Mouse (Mus musculus) urinary bladder, adult 2 months (tissue): ENCODE results near the gene Tuba8. TPM values are rescaled to one million over a fixed set of nuclear protein-coding genes. Genes with fewer than 3 reads are reported as not detected.

Experiments used
- DNase-seq: peaks from one replicate; pipeline ENCODE4 v3.0.0; 2022; ENCODE audit warnings: low spot score
- polyA plus RNA-seq: library from polyadenylated mRNA; depleted of rRNA; stranded (reverse); fragments of >200 nt; gene quantifications from 2 replicates; pipeline ENCODE4 v1.2.3, GENCODE M21; 2012; rRNA removed

The Tuba8 gene
- 2.7 and 5.0 TPM in 2 replicates for polyA plus RNA-seq

DNA sequence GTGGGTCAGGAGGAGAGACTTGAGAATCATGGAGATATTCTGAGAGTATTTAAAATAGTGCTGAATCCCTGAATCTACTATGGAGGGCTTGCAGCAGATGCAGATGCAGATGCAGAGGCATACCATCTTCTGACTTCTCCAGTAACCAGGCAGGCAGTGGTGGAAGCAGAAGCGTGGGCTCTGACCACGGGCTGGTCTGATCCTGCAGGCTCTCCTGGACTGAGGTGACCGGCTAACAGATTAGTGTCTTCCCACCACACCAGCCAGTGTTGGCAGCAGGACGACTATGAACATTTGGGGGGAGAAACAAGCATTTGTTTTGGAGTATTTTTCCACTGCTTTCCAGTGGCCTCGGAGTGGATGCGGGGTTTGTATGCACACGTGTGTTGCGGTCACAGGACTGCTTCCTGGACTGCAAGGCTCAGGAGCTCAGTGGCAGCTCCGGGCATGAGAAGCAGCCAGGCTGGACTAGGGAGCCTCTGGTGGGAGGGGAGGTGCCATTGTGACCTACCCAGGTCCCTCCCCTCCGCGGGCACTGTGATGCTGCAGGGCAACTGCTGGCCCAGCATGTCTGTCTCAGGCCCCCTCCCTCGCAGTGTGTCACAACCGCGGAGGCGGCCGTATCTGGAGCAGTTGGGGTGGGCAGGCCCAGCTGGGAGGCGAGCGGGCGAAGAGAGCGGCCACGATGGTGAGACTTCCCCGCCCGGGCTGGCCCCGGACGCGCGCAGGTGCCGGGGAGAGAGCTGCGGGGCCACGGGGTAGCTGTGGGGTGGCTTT, at the start of gene Tuba8:
Gene Tuba8, plus strand, starts transcription at position 548 of the 777 bp plus-strand sequence.
- DNase-seq = peak; percentile 64

DNA sequence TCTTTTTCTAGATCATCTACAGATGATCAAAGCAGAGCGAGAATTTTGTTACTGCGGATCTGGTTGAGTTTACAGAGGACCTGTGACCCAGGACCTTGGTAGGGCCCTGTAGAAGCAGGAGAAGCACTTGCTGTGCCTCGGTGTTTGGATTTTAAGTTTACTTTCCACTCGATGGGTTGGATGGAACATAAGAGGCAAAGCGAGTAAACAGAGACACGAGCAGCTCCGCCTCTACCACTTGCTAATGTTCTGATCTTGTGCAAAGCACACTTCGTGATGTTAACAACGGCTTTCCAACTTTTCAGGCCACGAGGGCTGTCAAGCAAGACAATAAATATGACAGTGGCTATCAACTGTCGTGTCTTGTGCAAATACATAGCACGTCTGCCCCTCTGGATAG, 47.9 kb upstream of the Tuba8 start:
- no peak for DNase-seq

DNA sequence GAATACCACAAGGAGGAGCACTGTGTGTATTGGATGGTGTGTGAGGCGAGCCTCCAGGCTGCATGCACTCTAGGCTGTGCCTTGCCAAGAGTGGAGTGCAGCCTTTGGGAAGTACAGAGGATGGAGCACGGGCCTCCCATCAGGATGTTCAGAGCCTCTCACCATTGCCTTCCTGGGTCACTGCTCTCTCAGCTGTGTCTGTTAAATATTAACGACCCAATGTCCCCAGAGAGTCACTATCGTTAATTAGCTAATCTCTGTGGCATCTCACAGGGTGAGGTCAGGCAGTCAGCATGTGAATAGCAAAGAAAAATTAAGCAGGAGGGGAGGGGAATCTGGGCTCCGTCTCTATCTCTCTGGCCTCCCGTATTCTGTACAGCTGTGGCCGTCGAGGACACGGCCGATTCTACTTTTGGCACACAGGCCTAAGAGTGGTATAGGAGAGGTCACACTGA, 44.4 kb upstream of the Tuba8 start:
- DNase-seq = no peak

DNA sequence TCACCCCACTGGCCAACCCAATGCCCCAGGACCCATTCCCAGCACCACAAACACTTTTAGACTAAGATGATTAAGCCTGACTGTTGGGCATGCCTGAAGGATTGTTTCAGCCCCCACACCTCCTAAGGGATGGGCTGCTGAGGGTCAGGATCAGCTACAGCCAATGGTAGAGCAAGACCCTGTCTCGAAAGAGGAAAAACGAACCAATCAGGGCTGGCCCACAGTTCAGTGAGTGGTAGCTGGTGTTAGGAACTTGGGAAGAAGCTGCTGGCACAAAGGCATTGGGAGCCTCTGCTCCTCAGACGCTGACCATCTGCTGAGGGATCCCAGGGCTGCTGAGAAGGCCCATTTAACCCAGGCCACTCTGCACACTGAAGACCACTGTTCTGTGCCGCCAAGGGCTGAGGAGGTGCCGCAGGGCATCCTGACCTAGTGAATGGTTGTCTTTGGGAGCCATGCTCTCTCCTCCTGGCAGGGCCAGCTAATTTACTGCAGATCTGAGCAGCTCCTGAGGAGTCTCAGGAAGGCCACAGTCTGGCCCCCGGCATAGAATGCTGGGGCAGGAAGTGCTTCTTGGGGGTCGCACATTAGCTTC, 43.0 kb upstream of the Tuba8 start:
- DNase-seq = no peak

DNA sequence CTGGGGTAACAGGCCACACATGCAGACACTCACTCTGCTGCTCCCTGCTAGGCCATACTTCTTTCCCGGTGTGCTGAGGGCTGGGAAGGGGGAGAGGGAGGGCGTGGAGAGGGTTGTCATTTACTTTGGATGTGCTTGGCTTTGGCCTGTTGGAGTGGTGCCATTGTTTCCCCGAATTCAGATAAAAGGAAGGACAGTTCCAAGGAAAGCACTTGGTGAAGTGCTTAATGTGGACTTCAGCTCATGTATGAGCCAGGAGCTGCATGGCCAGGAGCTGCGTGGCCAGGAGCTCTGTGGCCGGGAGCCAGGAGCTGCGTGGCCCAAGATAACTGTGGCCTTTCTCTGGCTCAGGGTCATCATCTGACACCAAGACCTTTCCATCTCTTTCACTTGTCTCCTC, 39.4 kb upstream of the Tuba8 start:
- DNase-seq = no peak

DNA sequence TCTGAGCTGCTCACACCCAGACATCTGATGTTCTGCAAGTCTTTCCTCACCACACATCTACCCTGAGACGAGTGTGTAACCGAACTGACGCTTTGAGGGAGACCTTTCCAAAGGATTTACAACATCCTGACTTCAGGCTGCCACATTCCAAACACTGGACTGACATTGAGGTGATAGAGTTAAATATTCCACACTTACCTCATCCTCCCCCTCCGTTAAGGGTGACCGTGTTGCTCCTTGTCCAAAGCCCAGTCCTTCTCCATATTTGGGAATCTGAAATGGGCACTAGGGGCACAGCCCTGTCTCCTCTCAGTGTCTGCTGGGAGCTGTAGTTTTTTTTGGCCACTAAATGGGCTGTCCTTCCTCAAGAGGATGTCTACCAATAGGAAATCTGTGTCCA, 37.0 kb upstream of the Tuba8 start:
- no peak for DNase-seq

DNA sequence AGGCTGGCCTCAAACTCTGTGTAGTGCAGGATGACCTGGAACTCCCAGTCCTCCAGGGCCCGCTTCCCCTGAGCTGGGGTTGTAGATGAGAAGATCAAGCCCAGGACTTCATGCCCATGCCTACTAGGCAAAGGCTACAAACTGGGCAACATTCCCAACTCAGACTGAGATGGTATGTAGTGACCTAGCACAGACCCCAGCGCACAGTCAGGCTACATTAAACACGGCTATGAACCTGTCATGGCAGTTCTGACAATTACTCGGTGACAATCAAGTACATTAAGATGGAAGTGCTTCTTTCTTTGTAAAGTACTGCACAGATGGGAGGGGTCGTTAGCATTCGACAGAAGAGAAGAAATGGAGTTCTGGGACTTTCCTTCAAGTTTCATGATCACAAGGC, 35.7 kb upstream of the Tuba8 start:
- no peak for DNase-seq

DNA sequence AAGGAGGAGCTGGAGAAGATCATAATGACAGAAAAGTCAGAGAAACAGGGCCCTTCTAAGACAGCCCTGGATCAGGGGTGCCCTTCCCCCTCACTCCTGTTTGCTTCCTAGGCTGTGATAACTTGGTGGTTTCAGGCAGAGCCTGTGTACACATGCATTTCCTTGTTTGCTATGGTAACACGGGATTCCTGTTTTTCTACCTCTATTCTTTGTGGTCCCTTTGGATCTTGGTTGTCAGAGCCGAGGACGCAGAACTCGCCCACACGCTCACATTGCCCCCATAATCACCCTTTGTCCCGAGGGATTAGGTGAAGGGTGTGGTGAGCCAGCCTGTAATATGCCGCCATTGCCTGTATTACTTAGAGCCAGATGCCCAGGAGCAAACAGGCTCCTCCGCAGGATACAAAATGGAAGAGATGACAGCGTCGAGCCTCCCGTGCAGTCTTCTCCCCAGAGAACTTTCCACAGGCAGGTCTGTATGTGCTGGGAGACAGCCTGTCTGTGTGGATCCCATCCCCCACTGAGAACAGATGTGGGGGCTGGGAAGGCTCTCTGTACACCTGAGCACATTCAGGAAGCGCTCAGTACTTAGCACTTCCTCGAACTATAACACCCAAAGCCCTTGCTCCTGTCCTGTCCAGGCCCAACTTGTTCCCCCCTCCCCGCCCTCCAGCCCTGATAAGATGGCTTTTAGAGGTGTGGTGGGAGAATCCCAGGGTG, 34.3 kb upstream of the Tuba8 start:
- no peak for DNase-seq

DNA sequence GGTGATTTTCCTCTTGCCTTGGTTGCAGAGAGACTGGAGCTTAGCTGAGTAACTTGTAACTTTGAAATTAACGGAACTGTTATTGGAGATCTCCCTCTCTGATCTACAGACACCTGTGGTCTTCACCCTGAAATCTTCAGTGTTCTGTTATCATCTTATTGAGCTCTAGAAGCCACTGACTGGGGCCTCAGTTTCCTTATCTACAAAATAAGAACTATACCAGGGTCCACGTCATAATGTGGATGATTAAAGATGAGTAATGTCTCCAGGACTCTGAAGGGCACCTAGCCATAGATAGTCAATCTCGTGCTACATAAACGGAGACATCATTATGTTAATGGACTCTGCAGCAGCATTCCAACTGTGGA, 33.8 kb upstream of the Tuba8 start:
- DNase-seq = no peak

DNA sequence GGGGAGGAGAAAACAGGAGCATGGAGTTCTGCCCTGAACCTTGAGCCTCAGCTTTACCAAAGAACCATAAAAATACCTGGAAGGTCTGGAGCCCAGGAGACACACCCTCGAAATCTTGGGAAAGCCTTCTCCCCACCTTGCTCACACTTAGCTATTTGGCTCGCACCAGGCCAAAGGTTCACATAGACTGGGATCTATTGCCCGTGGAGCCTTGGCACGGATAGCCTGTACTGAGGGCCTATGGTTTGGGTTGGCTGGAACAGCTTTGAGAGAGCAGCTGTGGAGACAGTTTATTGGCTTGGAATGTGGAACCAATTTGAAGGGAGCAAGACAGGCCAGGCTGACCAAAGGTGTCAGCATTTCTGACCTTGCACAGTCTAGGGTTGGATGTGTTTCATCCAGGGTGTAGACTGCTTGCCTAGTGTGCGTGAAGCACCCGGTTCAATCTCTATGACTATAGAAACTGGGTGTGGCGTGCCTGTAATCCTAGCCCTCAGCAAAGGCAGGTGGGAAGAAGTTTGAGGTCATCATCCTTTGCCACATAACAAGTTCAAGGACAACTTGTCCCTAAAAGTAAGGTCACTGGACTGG, 33.3 kb upstream of the Tuba8 start:
- no peak for DNase-seq

DNA sequence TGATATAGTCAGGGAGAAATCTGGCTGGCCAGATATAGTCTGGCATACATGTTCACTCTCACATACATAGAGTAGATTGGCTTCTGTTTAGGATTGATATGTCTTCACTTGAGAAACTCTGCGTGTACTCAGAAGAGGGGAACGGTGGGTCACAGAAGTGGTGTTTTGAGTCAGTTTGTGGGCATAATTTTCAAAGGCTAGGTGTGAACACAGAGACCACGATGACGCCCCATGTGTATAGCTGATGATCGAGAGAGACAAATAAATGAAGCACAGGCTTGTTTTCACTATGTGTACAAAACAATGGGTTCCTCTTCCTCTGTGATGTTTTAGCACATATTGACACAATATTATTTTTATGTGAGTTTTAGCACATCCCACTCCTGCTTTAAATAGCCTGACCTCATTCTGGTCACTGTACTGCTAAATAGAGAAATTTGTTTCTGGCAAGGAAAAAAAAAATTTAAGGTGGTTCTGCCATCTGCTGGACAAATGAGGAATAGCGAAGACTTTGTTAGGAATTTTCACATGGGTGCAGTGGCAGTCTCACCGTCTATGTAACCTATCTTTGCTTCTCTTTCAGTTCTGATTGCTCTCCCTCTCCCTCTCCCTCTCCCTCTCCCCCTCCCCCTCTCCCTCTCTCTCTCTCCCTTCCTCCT, 31.7 kb upstream of the Tuba8 start:
- no peak for DNase-seq

DNA sequence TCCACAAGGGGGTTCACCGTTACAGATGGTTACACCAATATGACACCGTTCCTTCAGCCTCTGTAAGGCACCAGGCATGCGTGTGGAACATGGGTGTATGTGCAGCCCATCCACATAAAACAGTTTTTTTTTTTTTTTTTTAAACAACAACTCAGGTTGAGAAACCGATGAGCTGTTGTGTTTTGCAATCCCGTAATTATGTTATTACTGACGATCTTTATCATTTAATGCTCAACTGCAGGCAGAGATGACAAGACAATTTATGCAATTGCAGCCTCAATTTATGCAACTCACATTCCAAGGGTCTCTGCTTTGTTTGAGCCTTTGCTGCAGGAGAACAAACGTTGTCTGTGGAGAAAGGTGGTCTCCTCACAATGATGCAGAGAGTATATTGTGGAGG, 30.6 kb upstream of the Tuba8 start:
- no peak for DNase-seq

DNA sequence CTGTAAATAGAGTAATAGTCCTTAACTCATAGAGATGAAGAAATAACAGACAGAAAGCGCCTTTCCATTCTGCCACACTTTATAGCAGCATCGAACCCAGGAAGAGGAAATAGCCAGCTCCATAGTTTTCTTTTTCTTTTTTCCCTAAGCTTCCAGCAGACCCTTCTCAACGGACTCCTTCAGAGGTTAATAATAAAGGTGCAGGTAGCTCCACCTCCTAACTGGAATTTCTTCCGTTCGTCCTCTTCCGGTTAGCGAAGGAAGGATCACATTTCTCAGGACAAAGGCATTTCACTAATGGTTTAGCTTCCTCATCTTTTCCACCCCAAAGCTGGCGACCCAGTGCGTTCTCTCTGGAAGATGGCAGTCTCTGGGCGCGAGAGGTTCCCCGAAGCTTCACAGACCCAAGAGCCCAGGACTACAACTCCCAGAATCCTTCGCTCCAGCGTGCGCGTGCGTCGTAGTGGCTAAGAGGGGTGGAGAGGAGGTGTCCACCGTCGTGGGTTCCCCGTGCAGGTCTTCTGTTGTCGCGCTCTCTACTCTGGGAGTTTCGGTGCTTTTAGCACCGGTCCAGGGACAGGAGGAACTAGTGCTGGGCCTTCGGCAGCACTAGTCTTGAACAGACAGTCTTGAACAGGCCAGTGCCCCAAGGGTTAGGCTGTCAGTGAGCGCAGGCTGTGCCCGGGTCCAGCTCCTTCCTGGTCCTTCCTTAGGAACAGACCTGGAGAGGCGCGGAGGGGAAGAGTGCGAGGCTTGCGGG, 26.9 kb upstream of the Tuba8 start, which contains the start of gene Pex26:
Gene Pex26, plus strand, starts transcription at position 254 of the 760 bp plus-strand sequence.
- peak; percentile 83 for DNase-seq

DNA sequence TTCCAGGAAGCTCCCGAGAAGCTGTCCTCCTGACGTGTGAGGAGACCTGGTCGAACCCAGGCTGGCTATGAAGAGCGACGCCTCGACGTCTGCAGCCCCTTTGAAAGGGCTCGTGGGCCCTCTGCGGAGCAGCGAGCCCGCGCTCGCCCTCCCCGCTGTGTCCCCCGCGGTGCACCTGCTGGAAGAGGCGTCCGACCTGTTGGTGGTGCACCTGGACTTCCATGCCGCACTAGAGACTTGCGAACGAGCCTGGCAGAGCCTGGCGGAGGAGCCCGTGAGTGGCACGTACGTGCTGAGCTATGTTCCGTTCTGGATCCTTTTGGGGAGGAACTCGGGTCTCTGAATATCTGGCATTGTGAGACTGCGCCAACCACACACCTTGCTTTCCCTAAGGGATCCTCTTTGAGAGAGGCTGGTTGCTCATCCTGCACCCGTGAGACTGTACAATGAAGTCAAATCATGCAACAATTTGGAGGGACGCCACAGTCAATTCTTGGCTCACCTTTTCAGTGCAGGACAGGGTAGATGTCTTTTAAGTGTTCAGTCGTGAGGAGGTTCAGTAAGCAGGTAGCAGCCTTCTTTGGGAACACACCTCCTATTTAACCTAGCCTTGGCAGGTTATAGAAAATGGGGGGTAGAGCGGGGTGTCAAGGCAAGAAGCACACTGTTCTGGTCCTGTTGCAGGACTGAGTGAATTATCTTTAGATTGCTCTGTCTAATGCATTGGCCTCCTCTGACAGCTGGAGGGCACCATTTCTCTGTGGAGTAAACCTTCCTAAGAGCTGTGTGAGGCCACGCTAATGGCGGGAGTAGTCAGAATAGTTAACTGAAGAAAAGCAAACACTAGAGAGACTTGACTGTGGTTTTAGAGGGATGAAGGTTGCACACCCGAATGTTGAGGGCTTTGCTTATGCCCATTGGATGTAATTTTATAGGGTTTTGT, 26.0 kb upstream of the Tuba8 start:
- DNase-seq = peak; percentile 45

DNA sequence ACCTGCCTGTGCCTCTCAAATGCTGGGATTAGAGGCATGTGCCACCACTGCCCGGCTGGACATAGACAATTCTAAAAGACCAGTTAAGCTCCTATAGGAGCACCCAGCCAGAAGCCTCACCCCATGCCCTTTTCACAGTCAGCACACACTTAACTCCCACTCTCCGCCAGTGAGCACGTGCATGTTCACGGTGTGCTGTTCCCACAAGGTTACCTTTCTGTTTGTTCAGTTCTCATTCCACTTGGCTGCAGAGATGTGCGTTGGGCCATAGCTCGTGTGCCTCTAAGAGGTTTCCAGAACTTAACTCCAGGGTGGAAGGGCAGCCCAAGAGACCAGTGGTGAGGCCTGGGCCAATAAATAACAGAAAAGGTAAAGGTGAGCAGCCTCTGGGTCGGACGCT, 25.3 kb upstream of the Tuba8 start:
- no peak for DNase-seq

DNA sequence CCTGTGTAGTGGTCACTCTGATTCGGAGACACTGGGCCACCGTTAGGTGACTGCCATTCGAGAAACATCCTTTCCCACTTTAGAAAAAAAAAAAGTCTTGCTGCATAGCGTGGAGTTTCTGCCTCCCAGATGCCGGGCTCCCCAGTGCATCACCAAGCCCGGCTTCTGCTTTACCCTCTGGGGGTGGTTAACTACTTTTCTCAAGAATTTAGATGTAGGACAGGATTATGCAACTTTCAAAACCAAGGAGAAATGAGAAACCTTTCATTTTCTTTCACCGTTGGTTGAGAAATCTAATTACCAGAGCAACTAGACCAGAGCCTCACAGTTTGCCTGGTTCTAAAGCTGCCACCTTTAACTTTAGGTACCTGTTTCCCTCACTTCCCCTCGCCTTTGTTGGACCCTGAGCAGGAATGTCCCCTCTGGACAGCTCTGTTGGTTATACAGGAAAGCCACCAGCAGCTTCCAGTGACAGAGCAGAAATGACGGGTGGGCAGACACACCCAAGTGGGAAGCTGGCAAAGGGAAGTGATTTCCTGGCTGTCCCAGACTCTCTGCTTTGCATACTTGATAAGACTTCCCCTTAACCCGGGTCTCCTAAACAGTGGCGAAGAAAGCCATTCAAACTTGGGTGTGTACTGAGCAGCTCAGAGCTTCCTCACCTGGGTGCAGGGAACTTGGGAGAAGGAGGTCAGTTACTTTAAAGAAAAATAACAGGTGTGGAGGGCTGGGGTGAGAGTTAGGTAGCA, 19.1 kb upstream of the Tuba8 start:
- no peak for DNase-seq

DNA sequence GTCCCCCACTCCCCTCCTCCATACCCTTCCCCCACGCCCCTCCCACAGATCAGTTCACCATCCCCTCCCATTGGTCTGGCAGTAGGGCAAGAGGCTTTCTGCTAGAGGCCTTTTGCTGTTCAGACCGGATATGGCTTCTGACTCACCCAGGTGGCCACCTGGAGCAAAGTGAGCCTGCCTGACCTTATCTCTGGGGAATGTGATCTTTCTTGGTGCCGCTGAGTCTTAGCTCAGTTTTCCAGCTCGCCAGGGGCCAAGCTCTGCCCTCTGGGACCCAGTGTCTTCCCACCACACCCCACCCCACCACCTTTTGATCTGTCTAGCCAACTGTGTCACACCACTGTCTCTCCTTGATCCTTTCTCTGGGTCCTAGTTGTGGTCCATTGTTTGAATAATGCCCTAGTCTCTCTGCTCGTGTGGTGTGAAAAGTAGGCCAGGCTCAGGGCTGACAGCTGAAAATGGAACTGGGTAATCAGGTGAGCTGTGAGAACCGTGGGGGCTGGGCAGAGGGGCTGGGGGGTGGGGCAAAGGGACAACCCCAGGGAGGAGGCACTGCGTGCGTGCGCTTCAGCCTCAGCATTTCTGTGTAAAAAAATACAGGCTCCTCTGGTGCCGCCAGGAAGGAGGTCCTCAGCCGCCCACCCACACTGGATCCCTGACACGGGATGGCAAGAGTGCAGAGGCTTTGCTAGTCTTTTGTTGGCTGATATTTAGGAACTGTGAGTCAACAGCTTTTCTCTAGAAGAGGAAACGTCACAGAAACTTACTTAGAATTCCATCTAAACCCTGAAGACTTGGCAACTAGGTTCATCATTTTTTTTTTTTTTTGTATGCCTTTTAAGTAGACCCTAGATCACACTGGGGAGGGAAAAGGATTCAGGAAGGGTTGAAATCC, 16.2 kb upstream of the Tuba8 start:
- no peak for DNase-seq
